Mouse (Mus musculus): ENCODE measurements around the gene Fam78a. TPM values are rescaled to one million over a fixed set of nuclear protein-coding genes. Genes with fewer than 3 reads are reported as not detected.
"Not testable (repeated sequence)": the region's sequence is repeated elsewhere in the genome, so short reads cannot be mapped to it uniquely, and the experiment has no call there.

Gene Fam78a
- polyA plus RNA-seq, 1 experiment from 2014 or later: 3.1 TPM

DNA sequence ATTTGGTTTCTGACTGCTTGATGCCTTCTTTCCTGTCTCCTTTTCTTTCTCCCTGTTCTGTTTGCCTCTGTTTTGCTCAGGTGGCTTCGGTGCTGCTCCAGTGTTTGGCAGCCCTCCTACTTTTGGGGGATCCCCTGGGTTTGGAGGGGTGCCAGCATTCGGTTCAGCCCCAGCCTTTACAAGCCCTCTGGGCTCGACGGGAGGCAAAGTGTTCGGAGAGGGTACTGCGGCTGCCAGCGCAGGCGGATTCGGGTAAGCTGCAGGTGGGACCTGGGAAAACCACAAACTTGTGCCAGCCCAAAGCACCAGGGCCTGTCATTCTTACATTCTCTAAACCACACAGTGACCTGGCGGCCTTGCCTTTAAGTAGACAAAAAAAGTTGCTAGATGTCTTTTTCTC, 37.3 kb downstream of the Fam78a start:
- Histone ChIP-seq H3K4me2 (ENCODE audit: low read depth) (no peak overlapping the region), H3K9me3 (ENCODE audit: control insufficient read depth, low read length) (no peaks in the 10 kb centered on the region), H3K27ac (ENCODE audit: low read depth, low read length) (no peak overlapping the region), H3K36me3 (ENCODE audit: control insufficient read depth, insufficient read depth, low read length) (peaks cover 8% of the 10 kb centered on the region), H3K4me1 (ENCODE audit: control insufficient read depth, insufficient read depth, low read length) (no peaks in the 10 kb centered on the region), H3K9ac (ENCODE audit: low read length) (no peak overlapping the region), H3K27me3 (ENCODE audit: control insufficient read depth, insufficient read depth, low read length) (no peaks in the 10 kb centered on the region), H3K4me3 (ENCODE audit: low read depth, low read length) (no peak overlapping the region)
- DNase-seq (ENCODE audit: low spot score) (no peak), ATAC-seq (ENCODE audit: insufficient read depth, low FRiP score, low TSS enrichment) (no peak)
- 92% methylated on average over 10 of the region's 10 CpGs for WGBS

DNA sequence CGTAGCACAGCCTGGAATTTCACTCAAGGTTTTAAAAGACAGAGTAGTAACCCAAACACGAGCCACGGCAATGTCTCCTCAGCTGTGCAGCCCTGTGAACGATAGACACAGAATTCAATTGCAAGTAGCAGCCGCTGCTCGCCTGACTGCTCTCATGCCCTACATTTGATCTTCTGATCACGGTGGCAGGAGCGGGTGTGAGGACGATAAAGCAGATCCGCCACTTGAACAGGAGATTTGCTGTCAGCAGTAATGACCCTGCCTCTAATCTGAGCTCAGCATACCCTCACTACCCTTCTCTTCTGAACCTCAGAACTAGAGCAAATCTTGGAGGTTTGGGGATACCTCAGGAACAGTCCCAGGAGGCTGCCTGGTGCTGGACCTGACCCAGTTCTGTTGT, 38.6 kb downstream of the Fam78a start:
- 87% methylated on average over 10 of the region's 10 CpGs for WGBS
- Histone ChIP-seq H3K36me3 (ENCODE audit: control insufficient read depth, insufficient read depth, low read length) (peaks cover 4% of the 10 kb centered on the region), H3K4me1 (ENCODE audit: control insufficient read depth, insufficient read depth, low read length) (no peaks in the 10 kb centered on the region)

DNA sequence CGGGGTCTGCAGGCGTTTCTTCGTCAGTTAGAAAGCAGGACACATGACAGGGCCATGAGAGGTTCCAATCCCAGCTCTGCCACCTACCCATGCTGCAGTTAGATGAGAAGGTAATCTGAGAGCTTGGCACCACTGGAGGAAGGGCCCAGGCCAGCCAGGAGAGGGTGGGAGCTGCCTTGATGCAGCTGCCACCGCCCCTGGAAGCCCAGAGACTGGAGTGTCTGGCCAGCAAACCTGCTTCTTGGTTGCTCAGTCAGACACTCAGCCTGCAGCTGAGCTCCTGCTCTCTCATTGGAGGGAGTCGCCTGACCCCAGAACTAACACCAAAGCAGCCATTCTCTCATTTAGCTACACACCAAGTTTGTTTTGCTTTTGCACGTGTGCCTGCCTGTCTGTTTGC, 39.3 kb downstream of the Fam78a start:
- Histone ChIP-seq H3K4me1 (ENCODE audit: control insufficient read depth, insufficient read depth, low read length) (no peaks in the 10 kb centered on the region), H3K36me3 (ENCODE audit: control insufficient read depth, insufficient read depth, low read length) (peaks cover 4% of the 10 kb centered on the region), H3K4me2 (ENCODE audit: low read depth) (no peak overlapping the region), H3K27me3 (ENCODE audit: control insufficient read depth, insufficient read depth, low read length) (no peaks in the 10 kb centered on the region), H3K27ac (ENCODE audit: low read depth, low read length) (no peak overlapping the region), H3K9me3 (ENCODE audit: control insufficient read depth, low read length) (no peaks in the 10 kb centered on the region), H3K4me3 (ENCODE audit: low read depth, low read length) (no peak overlapping the region), H3K9ac (ENCODE audit: low read length) (no peak overlapping the region)
- ATAC-seq (ENCODE audit: insufficient read depth, low FRiP score, low TSS enrichment): no peak
- WGBS: 82% methylated on average over 6 of the region's 6 CpGs
- no peak for DNase-seq (ENCODE audit: low spot score)

More for the DNA sequence above, 38.6 kb downstream of the Fam78a start:
- Histone ChIP-seq H3K4me3 (ENCODE audit: low read depth, low read length) (no peak overlapping the region), H3K9me3 (ENCODE audit: control insufficient read depth, low read length) (no peaks in the 10 kb centered on the region), H3K4me2 (ENCODE audit: low read depth) (no peak overlapping the region), H3K27ac (ENCODE audit: low read depth, low read length) (no peak overlapping the region), H3K9ac (ENCODE audit: low read length) (no peak overlapping the region), H3K27me3 (ENCODE audit: control insufficient read depth, insufficient read depth, low read length) (no peaks in the 10 kb centered on the region)
- DNase-seq (ENCODE audit: low spot score) (no peak), ATAC-seq (ENCODE audit: insufficient read depth, low FRiP score, low TSS enrichment) (no peak)

DNA sequence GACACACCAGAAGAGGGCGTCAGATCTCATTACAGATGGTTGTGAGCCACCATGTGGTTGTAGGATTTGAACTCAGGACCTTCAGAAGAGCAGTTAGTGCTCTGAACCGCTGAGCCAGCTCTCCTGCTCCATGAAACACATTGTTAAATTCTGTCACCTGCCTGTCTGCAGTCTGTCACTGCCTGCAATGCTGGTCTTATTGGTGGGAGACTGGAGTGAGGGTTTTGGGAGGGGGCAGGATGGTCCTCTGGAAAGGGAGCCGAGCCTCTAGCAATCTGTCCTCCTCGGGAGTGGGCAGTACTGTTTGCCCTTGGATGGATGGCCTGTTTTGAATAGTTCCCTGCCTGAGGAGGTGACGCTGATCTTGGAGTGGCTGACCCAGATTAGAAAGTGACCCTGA, 40.8 kb downstream of the Fam78a start:
- Histone ChIP-seq H3K4me3 (ENCODE audit: low read depth, low read length) (no peak overlapping the region), H3K27ac (ENCODE audit: low read depth, low read length) (no peak overlapping the region), H3K4me1 (ENCODE audit: control insufficient read depth, insufficient read depth, low read length) (no peaks in the 10 kb centered on the region), H3K9ac (ENCODE audit: low read length) (no peak overlapping the region), H3K27me3 (ENCODE audit: control insufficient read depth, insufficient read depth, low read length) (no peaks in the 10 kb centered on the region), H3K4me2 (ENCODE audit: low read depth) (no peak overlapping the region), H3K36me3 (ENCODE audit: control insufficient read depth, insufficient read depth, low read length) (peaks cover 8% of the 10 kb centered on the region), H3K9me3 (ENCODE audit: control insufficient read depth, low read length) (no peaks in the 10 kb centered on the region)
- no peak for ATAC-seq (ENCODE audit: insufficient read depth, low FRiP score, low TSS enrichment)
- 84% methylated on average over 5 of the region's 5 CpGs for WGBS
- DNase-seq (ENCODE audit: low spot score): no peak

DNA sequence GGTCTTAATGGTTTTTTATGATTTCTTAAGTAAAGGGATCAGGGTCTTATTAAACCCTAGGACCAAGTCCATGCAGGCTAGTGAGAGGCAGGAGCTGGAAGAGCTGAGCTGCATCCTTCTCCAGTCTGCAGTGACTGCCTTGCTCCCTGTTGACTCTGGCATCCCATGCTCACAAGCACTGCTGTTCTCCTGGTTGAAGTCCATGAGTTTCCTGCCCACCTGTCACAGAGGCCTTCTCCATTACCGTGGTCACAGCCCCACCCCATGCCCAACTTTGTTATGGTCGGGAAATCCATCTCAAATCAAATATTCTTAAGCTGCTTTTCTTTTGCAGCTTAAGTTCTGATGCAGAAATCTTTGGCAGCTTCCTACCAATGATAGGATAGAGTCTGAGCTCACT, 43.6 kb downstream of the Fam78a start:
- Histone ChIP-seq H3K4me2 (ENCODE audit: low read depth) (no peak overlapping the region), H3K9me3 (ENCODE audit: control insufficient read depth, low read length) (no peaks in the 10 kb centered on the region), H3K9ac (ENCODE audit: low read length) (no peak overlapping the region), H3K36me3 (ENCODE audit: control insufficient read depth, insufficient read depth, low read length) (peaks cover 6% of the 10 kb centered on the region), H3K4me1 (ENCODE audit: control insufficient read depth, insufficient read depth, low read length) (no peaks in the 10 kb centered on the region), H3K27me3 (ENCODE audit: control insufficient read depth, insufficient read depth, low read length) (no peaks in the 10 kb centered on the region), H3K27ac (ENCODE audit: low read depth, low read length) (no peak overlapping the region), H3K4me3 (ENCODE audit: low read depth, low read length) (no peak overlapping the region)
- DNase-seq (ENCODE audit: low spot score) (no peak), ATAC-seq (ENCODE audit: insufficient read depth, low FRiP score, low TSS enrichment) (no peak)
- 97% methylated on average over 2 of the region's 2 CpGs for WGBS

DNA sequence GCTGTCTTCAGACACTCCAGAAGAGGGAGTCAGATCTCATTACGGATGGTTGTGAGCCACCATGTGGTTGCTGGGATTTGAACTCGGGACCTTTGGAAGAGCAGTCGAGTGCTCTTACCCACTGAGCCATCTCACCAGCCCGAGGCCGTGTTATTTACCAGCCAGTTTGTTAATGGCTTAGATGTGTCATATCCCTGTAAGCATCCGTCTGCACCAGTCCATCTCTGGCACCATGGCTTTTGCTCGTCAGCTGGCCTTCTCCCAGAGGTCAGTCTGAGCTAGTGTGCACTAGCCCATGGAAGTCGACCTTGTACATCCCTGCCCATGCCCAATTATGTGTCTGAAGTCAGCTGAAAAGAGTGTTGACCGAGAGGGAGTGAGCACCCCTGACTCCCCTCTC, 44.0 kb downstream of the Fam78a start:
- H3K4me1 ChIP-seq (ENCODE audit: control insufficient read depth, insufficient read depth, low read length); H3K36me3 ChIP-seq (ENCODE audit: control insufficient read depth, insufficient read depth, low read length); H3K27ac ChIP-seq (ENCODE audit: low read depth, low read length); H3K9ac ChIP-seq (ENCODE audit: low read length); ATAC-seq (ENCODE audit: insufficient read depth, low FRiP score, low TSS enrichment); H3K4me3 ChIP-seq (ENCODE audit: low read depth, low read length); H3K27me3 ChIP-seq (ENCODE audit: control insufficient read depth, insufficient read depth, low read length); DNase-seq (ENCODE audit: low spot score); H3K4me2 ChIP-seq (ENCODE audit: low read depth); H3K9me3 ChIP-seq (ENCODE audit: control insufficient read depth, low read length): not testable (repeated sequence)
- WGBS: 92% methylated on average over 9 of the region's 9 CpGs

DNA sequence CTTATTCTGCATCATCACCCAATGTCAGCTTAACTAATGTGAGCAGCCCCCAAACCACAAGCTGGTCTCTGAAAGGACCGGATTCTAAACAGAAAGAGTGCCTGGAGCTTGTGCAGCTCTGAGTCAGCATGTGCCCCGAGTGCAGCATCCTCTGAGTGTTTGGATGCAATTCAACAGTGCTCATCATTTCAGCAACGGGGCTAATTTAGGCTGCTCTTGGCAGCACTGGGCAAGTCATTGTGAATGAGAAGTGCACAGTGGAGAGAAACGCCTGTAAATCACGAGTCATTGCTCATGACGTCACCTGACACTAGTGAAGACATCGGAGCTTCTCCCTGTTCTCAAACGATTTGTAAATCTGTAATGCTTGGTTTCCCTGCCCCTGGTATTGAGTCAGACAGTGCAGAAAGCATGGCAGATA, 46.0 kb downstream of the Fam78a start:
- no peaks in the 10 kb centered on the region for H3K27me3 ChIP-seq (ENCODE audit: control insufficient read depth, insufficient read depth, low read length)
- no peak overlapping the region for H3K4me2 ChIP-seq (ENCODE audit: low read depth)
- H3K4me3 ChIP-seq (ENCODE audit: low read depth, low read length): no peak overlapping the region
- H3K9ac ChIP-seq (ENCODE audit: low read length): no peak overlapping the region
- H3K36me3 ChIP-seq (ENCODE audit: control insufficient read depth, insufficient read depth, low read length): peaks cover 14% of the 10 kb centered on the region
- ATAC-seq (ENCODE audit: insufficient read depth, low FRiP score, low TSS enrichment): no peak
- H3K4me1 ChIP-seq (ENCODE audit: control insufficient read depth, insufficient read depth, low read length): no peaks in the 10 kb centered on the region
- 84% methylated on average over 8 of the region's 8 CpGs for WGBS
- H3K9me3 ChIP-seq (ENCODE audit: control insufficient read depth, low read length): no peaks in the 10 kb centered on the region
- no peak for DNase-seq (ENCODE audit: low spot score)
- no peak overlapping the region for H3K27ac ChIP-seq (ENCODE audit: low read depth, low read length)

DNA sequence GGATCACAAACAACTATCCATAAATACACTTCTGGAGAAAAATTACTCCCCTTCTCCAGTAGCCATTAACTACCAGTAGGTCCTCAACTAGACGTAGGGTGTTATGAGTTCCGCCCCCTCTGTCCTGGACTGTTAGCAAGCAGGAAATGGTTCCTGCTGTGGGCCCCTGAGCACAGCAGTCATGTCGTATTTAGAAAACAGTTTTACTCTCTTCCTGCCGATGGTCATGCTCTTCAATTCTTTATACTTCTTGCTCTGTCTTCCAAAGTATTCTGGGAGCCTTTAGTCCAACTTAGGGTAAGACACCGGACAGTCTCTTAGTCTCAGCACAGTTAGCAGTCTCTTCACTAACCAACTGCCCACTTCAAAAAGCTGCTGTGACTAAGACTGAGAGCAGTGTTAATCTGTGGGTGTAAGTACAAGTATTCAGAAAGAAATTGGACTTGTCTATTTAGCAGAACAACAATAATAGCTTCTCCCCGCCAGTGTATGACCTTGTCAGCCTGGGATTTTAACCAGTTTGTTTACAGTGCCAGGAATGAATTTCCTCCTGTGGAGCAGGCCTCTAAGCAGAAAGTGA, 47.3 kb downstream of the Fam78a start:
- H3K4me2 ChIP-seq (ENCODE audit: low read depth): no peak overlapping the region
- DNase-seq (ENCODE audit: low spot score) (no peak), ATAC-seq (ENCODE audit: insufficient read depth, low FRiP score, low TSS enrichment) (no peak)
- WGBS: 72% methylated on average over 6 of the region's 6 CpGs
- H3K4me1 ChIP-seq (ENCODE audit: control insufficient read depth, insufficient read depth, low read length): no peaks in the 10 kb centered on the region
- H3K27ac ChIP-seq (ENCODE audit: low read depth, low read length): no peak overlapping the region
- H3K27me3 ChIP-seq (ENCODE audit: control insufficient read depth, insufficient read depth, low read length): no peaks in the 10 kb centered on the region
- no peak overlapping the region for H3K9ac ChIP-seq (ENCODE audit: low read length)
- no peaks in the 10 kb centered on the region for H3K9me3 ChIP-seq (ENCODE audit: control insufficient read depth, low read length)
- H3K36me3 ChIP-seq (ENCODE audit: control insufficient read depth, insufficient read depth, low read length): peaks cover 22% of the 10 kb centered on the region
- H3K4me3 ChIP-seq (ENCODE audit: low read depth, low read length): no peak overlapping the region

DNA sequence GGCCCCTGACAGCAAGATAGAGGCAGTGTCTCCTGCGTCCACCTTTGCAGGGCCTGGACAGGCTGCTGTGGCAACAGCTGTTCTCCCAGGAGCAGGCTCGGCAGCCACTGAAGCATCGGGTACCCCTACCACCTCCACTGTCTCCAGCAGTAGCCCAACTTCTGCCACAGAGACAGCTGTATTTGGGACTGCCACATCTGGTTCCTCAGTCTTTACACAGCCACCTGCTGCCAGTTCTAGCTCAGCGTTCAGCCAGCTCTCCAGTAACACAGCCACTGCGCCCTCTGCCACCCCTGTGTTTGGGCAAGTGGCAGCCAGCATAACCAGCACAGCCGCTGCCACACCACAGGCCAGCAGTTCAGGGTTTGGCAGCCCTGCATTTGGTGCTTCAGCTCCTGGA, 50.5 kb downstream of the Fam78a start:
- DNase-seq (ENCODE audit: low spot score) (no peak), ATAC-seq (ENCODE audit: insufficient read depth, low FRiP score, low TSS enrichment) (no peak)
- no peaks in the 10 kb centered on the region for H3K27me3 ChIP-seq (ENCODE audit: control insufficient read depth, insufficient read depth, low read length)
- no peak overlapping the region for H3K4me2 ChIP-seq (ENCODE audit: low read depth)
- no peak overlapping the region for H3K4me3 ChIP-seq (ENCODE audit: low read depth, low read length)
- no peaks in the 10 kb centered on the region for H3K4me1 ChIP-seq (ENCODE audit: control insufficient read depth, insufficient read depth, low read length)
- H3K27ac ChIP-seq (ENCODE audit: low read depth, low read length): no peak overlapping the region
- WGBS: 94% methylated on average over 6 of the region's 6 CpGs
- H3K9ac ChIP-seq (ENCODE audit: low read length): no peak overlapping the region
- no peaks in the 10 kb centered on the region for H3K9me3 ChIP-seq (ENCODE audit: control insufficient read depth, low read length)
- peaks cover 22% of the 10 kb centered on the region for H3K36me3 ChIP-seq (ENCODE audit: control insufficient read depth, insufficient read depth, low read length)
